Mouse (Mus musculus): Measurements from ENCODE around the gene Agtr1b.

The Agtr1b gene

GRCm38 (mm10) chr3:20366558-20367522 lies at the start of gene Agtr1b:
Gene Agtr1b (minus strand): TSS chr3:20367177.
- DNase-seq (ENCODE audit: low spot score), result no peak

DNA sequence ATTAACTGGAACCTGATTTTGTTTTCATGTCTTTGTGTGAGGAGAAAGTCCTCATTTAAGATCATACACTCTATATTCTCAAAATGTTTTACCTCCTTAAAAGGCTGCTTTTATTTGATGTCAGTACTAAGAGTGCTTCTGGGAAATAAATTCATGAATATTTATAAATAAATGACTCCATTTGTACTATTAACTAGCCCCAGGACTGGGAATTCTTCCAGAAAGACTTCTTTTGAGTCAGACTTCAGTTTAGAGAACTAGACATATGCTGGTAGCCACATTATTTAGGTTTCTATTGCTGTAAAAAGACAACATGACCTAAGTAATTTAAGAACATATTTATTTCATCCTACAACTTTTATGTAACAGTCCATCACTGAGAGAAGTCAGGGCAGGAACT lies 13.4 kb downstream of the Agtr1b start:
- no peak for DNase-seq (ENCODE audit: low spot score)

GRCm38 (mm10) chr3:20348206-20348605 lies 18.8 kb downstream of the Agtr1b start:
- DNase-seq (ENCODE audit: low spot score), result no peak

- DNase-seq (ENCODE audit: low spot score), result no peak
Measured at GRCm38 (mm10) chr3:20340402-20340801, 26.6 kb downstream of the Agtr1b start.

- DNase-seq (ENCODE audit: low spot score), result no peak
Measured at GRCm38 (mm10) chr3:20334681-20335080, 32.3 kb downstream of the Agtr1b start.

- DNase-seq (ENCODE audit: low spot score), result no peak
Measured at GRCm38 (mm10) chr3:20317233-20317632, 49.7 kb downstream of the Agtr1b start.

GRCm38 (mm10) chr3:20309142-20309541 lies 57.8 kb downstream of the Agtr1b start:
- no peak for DNase-seq (ENCODE audit: low spot score)

GRCm38 (mm10) chr3:20307256-20307655 lies 59.7 kb downstream of the Agtr1b start:
- DNase-seq (ENCODE audit: low spot score), result no peak

DNA sequence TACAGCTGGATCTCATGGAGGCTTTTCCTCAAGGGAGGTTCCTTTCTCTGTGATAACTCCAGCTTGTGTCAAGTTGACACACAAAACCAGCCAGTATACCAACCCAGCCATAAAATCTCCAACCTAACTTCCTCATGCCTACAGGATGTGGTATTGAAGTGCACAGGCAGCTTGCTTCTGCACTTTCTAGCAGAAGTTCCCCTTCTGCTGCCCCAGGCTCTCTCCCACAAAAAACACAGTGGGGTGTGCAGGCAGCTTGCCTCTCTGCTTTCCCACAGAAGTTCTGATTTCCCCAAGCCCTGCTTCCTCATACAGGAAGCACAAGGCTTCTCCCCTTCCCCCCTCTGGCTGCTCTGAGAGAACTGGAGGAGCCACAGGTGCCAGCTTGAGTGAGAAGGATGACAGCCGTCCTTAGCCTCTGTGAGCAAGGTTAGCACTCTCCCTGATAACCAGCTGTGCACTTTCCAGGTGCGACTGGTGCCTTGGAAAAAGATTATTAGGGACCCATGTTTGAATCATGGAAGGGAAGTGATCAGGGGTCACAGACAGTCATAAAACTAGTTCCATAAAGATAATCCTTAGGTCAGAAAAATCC lies 62.1 kb downstream of the Agtr1b start:
- DNase-seq (ENCODE audit: low spot score), result no peak

DNA sequence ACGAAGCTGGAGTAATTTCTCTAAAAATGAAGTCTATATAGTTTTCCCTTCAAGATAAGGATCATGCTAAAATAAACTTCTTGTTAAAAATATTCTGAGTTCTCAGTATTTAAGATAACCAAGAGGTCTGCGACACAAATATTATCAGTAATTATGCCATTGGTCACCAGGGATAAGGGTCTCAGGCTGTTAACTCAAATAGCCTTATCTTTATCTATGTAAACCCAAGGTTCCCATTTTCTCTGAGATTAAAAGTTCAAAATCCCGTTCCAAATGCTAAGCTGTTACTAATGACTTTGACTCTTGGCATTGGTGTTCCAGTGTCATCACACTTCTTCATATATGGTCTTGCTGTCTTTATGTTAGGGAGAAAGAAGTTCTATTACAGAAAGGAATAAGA lies 71.4 kb downstream of the Agtr1b start:
- DNase-seq (ENCODE audit: low spot score), result no peak

DNA sequence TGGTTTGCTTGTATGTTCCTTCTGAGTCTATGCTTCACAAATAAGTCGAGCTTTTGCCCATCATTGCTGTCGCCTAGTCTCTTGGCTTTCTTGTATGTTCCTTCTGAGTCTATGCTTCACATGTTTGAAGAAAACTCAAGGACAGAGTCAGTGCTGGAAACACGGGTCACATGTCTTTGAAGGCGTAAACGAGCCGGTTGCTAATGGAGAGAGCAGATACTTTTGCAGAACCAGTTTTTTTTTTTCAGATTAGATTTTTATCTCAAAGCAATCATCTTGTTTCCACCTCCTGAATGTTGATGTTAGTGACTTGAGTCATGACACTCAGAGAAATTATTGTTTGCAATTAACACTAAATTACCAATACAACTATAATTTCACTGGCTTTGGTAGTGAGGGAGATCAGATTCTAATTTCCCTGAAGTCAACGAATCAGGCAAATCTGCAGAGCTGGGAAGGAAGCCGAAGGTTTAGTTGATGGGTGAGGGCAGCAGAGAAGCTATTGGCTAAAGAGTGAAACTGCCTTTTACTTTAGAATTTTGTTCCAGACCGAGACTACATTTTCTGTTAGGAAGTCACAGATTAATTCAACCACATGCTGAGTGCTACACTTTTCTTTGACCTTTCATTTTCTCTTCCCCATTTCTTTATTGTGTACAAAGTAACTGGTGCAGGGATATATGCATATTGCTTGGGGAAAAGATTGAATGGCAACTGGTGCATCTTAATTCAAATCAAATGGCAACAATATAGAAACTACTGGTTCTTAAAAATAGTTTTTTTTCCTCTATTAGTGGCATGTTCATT lies 72.2 kb downstream of the Agtr1b start:
- DNase-seq (ENCODE audit: low spot score), result no peak

- no peak for DNase-seq (ENCODE audit: low spot score)
Measured at GRCm38 (mm10) chr3:20291370-20291769, 75.6 kb downstream of the Agtr1b start.

GRCm38 (mm10) chr3:20288761-20289160 lies 78.2 kb downstream of the Agtr1b start:
- no peak for DNase-seq (ENCODE audit: low spot score)

GRCm38 (mm10) chr3:20281796-20282195 lies 85.2 kb downstream of the Agtr1b start:
- DNase-seq (ENCODE audit: low spot score), result no peak

GRCm38 (mm10) chr3:20275633-20276032 lies 91.3 kb downstream of the Agtr1b start, which contains the start of gene Cpb1:
Gene Cpb1 (minus strand): TSS chr3:20275733.
- no peak for DNase-seq (ENCODE audit: low spot score)

Data from ovary, postnatal 10 days (tissue).